Mouse (Mus musculus) embryonic facial prominence, embryonic 12.5 days (tissue): ENCODE data around the gene Rab3a. TPM values are rescaled to one million over a fixed set of nuclear protein-coding genes. Genes with fewer than 3 reads are reported as not detected.

Experiments used
- ATAC-seq: fragments of 200-750 bp; cut with Nextera tagmentation; 2 replicates; pipeline ENCODE4 v1.8.0; 2017; ENCODE audit not compliant: insufficient number of reproducible peaks, insufficient read depth, low FRiP score, low TSS enrichment
- H3K27ac ChIP-seq: fragments of 300-500 bp; sonication (generic); 2 replicates; pipeline ENCODE4 v1.5.1; 2016; ENCODE audit warnings: mild to moderate bottlenecking
- H3K27me3 ChIP-seq: fragments of 300-500 bp; sonication (generic); 2 replicates; pipeline ENCODE4 v1.6.1; 2016; ENCODE audit warnings: mild to moderate bottlenecking, moderate library complexity
- H3K36me3 ChIP-seq: fragments of 300-500 bp; sonication (generic); 2 replicates; pipeline ENCODE4 v1.6.1; 2016; ENCODE audit warnings: mild to moderate bottlenecking
- H3K4me1 ChIP-seq: fragments of 300-500 bp; sonication (generic); 2 replicates; pipeline ENCODE4 v1.6.1; 2016
- H3K4me2 ChIP-seq: fragments of 300-500 bp; sonication (generic); replicated peaks from 2 replicates; pipeline ENCODE4 v1.6.1; 2016; ENCODE audit warnings: mild to moderate bottlenecking, moderate library complexity
- H3K4me3 ChIP-seq: fragments of 300-500 bp; sonication (generic); 2 replicates; pipeline ENCODE4 v1.5.1; 2016; ENCODE audit warnings: mild to moderate bottlenecking
- H3K9ac ChIP-seq: fragments of 300-500 bp; sonication (generic); 2 replicates; pipeline ENCODE4 v1.6.1; 2016; ENCODE audit warnings: mild to moderate bottlenecking, moderate library complexity
- H3K9me3 ChIP-seq: fragments of 300-500 bp; sonication (generic); 2 replicates; pipeline ENCODE4 v1.6.1; 2016; ENCODE audit warnings: mild to moderate bottlenecking, moderate library complexity
- WGBS: fragments of 180-500 bp; shearing (Covaris S2); methylation state at CpG from one replicate; pipeline ENCODE4 v1.1.7; 2016; 5-methylcytosine and 5-hydroxymethylcytosine counted together
- polyA plus RNA-seq: library from polyadenylated mRNA; unstranded; fragments of >200 nt; fragmentation: Nextera tagmentation; extraction: Ambion mirVana; gene quantifications from 2 replicates; pipeline ENCODE4 v1.2.1, GENCODE M21; 2016

Rab3a gene
- polyA plus RNA-seq, 1 experiment from 2014 or later: 27.6 TPM

GRCm38 (mm10) chr8:70721601-70722000 lies 32.9 kb upstream of the Rab3a start:
- no peak for ATAC-seq
- H3K4me2 ChIP-seq: no peak overlapping the region
- H3K36me3 ChIP-seq: no peaks in the 10 kb centered on the region
- H3K4me1 ChIP-seq: no peaks in the 10 kb centered on the region
- H3K27me3 ChIP-seq: peaks cover 4% of the 10 kb centered on the region; the same call in 1 of the 2 replicates
- no peak overlapping the region for H3K4me3 ChIP-seq
- H3K9me3 ChIP-seq: no peaks in the 10 kb centered on the region
- H3K27ac ChIP-seq: no peak overlapping the region
- WGBS: 86% methylated on average over 8 of the region's 8 CpGs
- no peak overlapping the region for H3K9ac ChIP-seq

DNA sequence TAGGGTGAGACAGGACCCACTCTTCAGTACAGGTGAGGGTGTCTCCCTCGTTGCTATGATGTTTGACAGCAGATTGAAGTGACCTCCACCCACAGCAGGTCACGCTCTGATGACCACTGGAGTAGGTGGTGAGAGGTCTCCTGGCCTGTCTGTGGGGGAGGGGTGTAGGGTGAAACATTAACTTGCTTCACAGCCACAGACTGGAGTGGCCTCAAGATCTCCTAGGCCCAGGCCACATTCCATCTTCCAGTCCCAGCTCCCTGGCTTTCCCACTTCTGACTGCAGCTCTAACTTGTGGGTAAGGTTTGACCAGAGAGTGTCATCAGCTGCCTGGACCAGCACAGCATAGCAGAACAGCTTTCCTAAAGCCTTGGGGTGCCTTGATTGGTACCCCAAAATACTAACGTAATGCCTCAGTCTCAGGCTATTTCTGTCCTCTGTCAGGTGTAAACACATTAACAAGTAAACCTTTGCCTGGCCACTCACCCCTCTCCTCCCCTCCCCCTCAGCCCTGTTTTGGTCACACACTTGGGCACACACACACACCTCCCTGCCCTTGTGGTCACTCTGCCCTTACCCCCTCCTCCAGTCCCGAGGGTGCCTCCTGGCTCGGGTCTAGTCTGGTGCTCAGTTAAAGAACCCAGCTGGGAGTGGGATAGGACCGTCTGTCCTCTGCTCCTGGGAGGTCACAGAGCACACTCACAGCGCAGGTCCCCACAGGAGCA lies 30.8 kb upstream of the Rab3a start, which contains the start of gene Pde4c:
Gene Pde4c (plus strand): TSS at position 235 of the 725 bp plus-strand sequence.
- H3K27me3 ChIP-seq: peaks cover 18% of the 10 kb centered on the region
- WGBS: 57% methylated on average over 7 of the region's 7 CpGs

DNA sequence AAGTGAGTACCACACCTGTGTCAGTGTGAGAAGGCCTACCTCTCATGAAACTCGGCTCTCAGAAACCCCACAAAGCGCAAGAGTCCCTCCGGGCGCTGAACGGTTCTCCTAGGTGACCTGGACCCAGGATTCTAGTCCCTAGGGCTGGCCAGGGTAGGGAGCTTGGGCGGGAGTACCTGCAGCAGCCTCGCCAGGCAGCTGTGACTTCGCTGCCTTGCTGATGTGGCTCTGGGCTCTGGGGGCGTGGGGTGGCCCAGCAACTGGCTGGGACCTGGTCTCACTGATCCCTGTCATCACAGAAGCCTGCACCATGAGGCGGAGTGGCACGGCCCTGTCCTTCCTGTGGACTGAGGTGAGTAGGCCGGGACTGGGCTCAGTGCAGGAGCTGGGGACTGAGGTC lies 30.3 kb upstream of the Rab3a start:
- Histone ChIP-seq H3K4me1 (no peaks in the 10 kb centered on the region), H3K36me3 (no peaks in the 10 kb centered on the region), H3K9ac (no peak overlapping the region), H3K4me2 (no peak overlapping the region), H3K27me3 (peaks cover 23% of the 10 kb centered on the region), H3K27ac (no peak overlapping the region), H3K4me3 (no peak overlapping the region), H3K9me3 (no peaks in the 10 kb centered on the region)
- no peak for ATAC-seq
- WGBS: 76% methylated on average over 12 of the region's 12 CpGs

More for the DNA sequence above, 30.8 kb upstream of the Rab3a start, which contains the start of gene Pde4c:
- Histone ChIP-seq H3K4me3 (no peak within 1 kb of the TSS), H3K4me2 (no peak within 1 kb of the TSS), H3K27ac (no peak within 1 kb of the TSS), H3K36me3 (no peaks in the 10 kb centered on the region), H3K9me3 (no peaks in the 10 kb centered on the region), H3K9ac (no peak within 1 kb of the TSS), H3K4me1 (no peaks in the 10 kb centered on the region)
- ATAC-seq: no peak

DNA sequence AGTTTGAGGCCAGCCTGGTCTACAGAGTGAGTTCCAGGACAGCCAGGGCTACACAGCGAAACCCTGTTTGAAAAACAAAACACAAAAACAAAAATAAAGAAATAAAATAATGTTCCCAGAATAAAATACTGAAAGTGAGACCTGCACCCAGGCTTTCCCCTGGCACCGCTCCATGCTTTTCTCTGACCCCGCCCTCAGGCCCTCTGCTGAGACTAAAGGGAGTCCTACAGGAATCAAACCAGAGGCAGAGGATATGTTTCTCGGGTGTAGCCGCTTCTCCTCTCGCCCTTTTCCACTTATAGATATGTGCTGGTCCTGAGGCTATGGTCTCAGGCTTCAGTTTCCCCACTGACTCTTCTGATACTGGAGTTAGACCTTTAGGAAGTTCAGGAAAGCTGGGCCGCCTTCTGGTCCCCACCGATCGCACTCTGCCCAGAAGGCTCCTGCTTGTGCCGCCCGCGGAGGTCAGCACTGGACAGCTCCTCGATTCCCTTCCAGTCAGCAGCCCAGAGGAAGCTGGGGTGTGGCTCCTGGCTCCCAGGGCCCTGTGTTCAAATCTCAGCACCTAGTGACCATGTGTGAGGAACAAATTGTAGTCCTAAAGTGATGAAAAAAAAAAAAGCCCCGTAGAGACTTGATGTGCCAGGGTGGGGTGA lies 28.6 kb upstream of the Rab3a start:
- Histone ChIP-seq H3K36me3 (no peaks in the 10 kb centered on the region), H3K9ac (no peak overlapping the region), H3K9me3 (no peaks in the 10 kb centered on the region), H3K4me1 (0 out of 2 replicates have a peak, but pooled peaks cover 6% of the 10 kb centered on the region), H3K27ac (no peak overlapping the region), H3K4me3 (no peak overlapping the region), H3K4me2 (no peak overlapping the region), H3K27me3 (peaks cover 39% of the 10 kb centered on the region)
- no peak for ATAC-seq
- 25% methylated on average over 14 of the region's 14 CpGs for WGBS

DNA sequence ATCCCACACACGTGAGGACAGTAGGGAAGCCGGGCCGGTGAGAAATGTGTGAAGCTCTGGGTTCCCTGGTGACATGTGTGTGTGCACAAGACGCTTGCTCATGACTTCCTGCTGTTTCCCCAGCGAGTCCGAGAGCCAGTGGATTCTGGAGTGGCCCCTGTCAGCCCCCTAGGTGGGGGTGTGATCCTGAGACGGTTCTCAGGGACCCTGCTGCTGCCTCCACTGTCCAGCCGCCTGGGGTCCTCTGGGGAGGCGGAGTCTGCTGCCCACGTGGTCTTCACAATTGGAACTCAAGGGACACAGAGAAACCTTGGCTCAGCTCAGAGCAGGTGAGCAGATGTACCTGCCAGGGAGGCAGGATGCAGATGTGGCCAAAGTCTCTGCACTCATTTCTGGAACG lies 27.8 kb upstream of the Rab3a start:
- no peak for ATAC-seq
- WGBS: 43% methylated on average over 11 of the region's 11 CpGs
- no peaks in the 10 kb centered on the region for H3K9me3 ChIP-seq
- peaks cover 47% of the 10 kb centered on the region for H3K27me3 ChIP-seq
- H3K4me3 ChIP-seq: no peak overlapping the region
- no peak overlapping the region for H3K9ac ChIP-seq
- H3K4me1 ChIP-seq: 0 out of 2 replicates have a peak, but pooled peaks cover 6% of the 10 kb centered on the region
- H3K36me3 ChIP-seq: no peaks in the 10 kb centered on the region
- H3K27ac ChIP-seq: no peak overlapping the region
- H3K4me2 ChIP-seq: no peak overlapping the region

GRCm38 (mm10) chr8:70729808-70730475 lies 24.5 kb upstream of the Rab3a start:
- H3K4me2 ChIP-seq: peak overlapping the region; percentile 41
- 0 out of 2 replicates have a peak overlapping the region, but pooled peaks have one; percentile 7 for H3K9ac ChIP-seq
- 3% methylated on average over 34 of the region's 34 CpGs for WGBS
- no peaks in the 10 kb centered on the region for H3K36me3 ChIP-seq
- no peak for ATAC-seq
- H3K27ac ChIP-seq: no peak overlapping the region
- H3K4me3 ChIP-seq: peak overlapping the region; percentile 24
- H3K27me3 ChIP-seq: peaks cover 55% of the 10 kb centered on the region
- H3K9me3 ChIP-seq: no peaks in the 10 kb centered on the region
- H3K4me1 ChIP-seq: 0 out of 2 replicates have a peak, but pooled peaks cover 6% of the 10 kb centered on the region

- ATAC-seq: 0 out of 2 replicates have a peak, but pooled peaks have one; percentile 28
- H3K27me3 ChIP-seq: peaks cover 55% of the 10 kb centered on the region
- H3K4me2 ChIP-seq: no peak overlapping the region
- H3K9me3 ChIP-seq: no peaks in the 10 kb centered on the region
- H3K27ac ChIP-seq: no peak overlapping the region
- 88% methylated on average over 4 of the region's 4 CpGs for WGBS
- no peaks in the 10 kb centered on the region for H3K36me3 ChIP-seq
- H3K4me3 ChIP-seq: no peak overlapping the region
- H3K9ac ChIP-seq: no peak overlapping the region
- 0 out of 2 replicates have a peak, but pooled peaks cover 6% of the 10 kb centered on the region for H3K4me1 ChIP-seq
These were observed 23.5 kb upstream of the Rab3a start for GRCm38 (mm10) chr8:70730956-70731355.

DNA sequence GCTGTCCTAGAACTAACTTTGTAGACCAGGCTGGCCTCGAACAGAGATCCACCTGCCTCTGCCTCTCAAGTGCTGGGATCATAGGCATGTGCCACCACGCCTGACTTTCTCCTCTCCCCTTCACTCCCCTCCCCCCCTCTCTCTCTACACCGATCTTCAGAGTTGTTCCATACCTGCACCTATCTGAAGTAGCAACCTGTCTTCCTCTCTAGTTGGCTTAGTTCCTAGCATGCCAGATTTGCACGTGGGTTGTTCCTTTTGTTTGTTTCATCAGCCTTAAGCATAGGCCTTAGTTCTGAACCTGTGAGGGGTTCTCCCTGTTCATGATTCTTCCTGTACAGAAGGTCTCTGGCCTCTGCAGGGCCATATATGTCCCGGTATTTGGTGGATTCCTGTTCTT lies 16.8 kb upstream of the Rab3a start:
- Histone ChIP-seq H3K4me1 (0 out of 2 replicates have a peak, but pooled peaks cover 3% of the 10 kb centered on the region), H3K27ac (no peak overlapping the region), H3K4me2 (no peak overlapping the region), H3K4me3 (no peak overlapping the region), H3K27me3 (peaks cover 32% of the 10 kb centered on the region), H3K9me3 (no peaks in the 10 kb centered on the region), H3K36me3 (no peaks in the 10 kb centered on the region), H3K9ac (no peak overlapping the region)
- 70% methylated on average over 5 of the region's 5 CpGs for WGBS
- ATAC-seq: no peak

GRCm38 (mm10) chr8:70738211-70738610 lies 16.3 kb upstream of the Rab3a start:
- no peak overlapping the region for H3K27ac ChIP-seq
- no peak overlapping the region for H3K4me3 ChIP-seq
- H3K9me3 ChIP-seq: no peaks in the 10 kb centered on the region
- whole genome bisulfite sequencing: 69% methylated on average over 3 of the region's 3 CpGs
- no peak for ATAC-seq
- H3K9ac ChIP-seq: no peak overlapping the region
- no peak overlapping the region for H3K4me2 ChIP-seq
- H3K36me3 ChIP-seq: no peaks in the 10 kb centered on the region
- H3K27me3 ChIP-seq: peaks cover 37% of the 10 kb centered on the region
- peaks cover 7% of the 10 kb centered on the region for H3K4me1 ChIP-seq

DNA sequence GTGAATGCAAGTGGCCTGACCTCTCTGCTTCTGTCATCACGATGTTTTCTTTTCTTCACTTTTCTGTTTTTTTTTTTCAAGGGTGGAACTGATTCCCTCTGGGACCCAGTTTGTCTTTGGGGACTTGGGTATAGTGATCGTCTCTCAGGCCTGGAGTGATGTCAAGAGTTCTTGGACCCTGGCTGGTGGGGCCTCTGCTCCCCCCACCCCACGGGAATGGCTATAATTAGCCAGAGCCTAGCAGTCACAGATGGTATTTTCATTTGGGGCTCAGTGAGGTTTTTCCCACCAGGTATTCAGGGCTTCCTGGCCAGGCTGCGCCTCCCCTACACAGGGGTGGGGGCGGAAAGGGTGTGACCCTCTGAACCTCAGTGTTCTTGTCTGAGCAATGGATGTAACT lies 12.8 kb upstream of the Rab3a start:
- no peaks in the 10 kb centered on the region for H3K36me3 ChIP-seq
- ATAC-seq: no peak
- H3K9me3 ChIP-seq: no peaks in the 10 kb centered on the region
- H3K27me3 ChIP-seq: peaks cover 71% of the 10 kb centered on the region
- no peak overlapping the region for H3K9ac ChIP-seq
- peaks cover 16% of the 10 kb centered on the region for H3K4me1 ChIP-seq
- 58% methylated on average over 5 of the region's 5 CpGs for WGBS
- no peak overlapping the region for H3K4me2 ChIP-seq
- H3K4me3 ChIP-seq: no peak overlapping the region
- H3K27ac ChIP-seq: no peak overlapping the region

GRCm38 (mm10) chr8:70742176-70742575 lies 12.3 kb upstream of the Rab3a start:
- ATAC-seq: no peak
- H3K4me1 ChIP-seq: peaks cover 16% of the 10 kb centered on the region

More at GRCm38 (mm10) chr8:70742176-70742575, 12.3 kb upstream of the Rab3a start:
- WGBS: 53% methylated on average over 11 of the region's 11 CpGs
- Histone ChIP-seq H3K9ac (no peak overlapping the region), H3K36me3 (no peaks in the 10 kb centered on the region), H3K4me3 (no peak overlapping the region), H3K27me3 (peaks cover 76% of the 10 kb centered on the region), H3K4me2 (no peak overlapping the region), H3K9me3 (no peaks in the 10 kb centered on the region), H3K27ac (no peak overlapping the region)
